Mouse (Mus musculus): ENCODE measurements at regions not wholly inside any gene's neighbourhood (a gene's known extent, or its start where the extent isn't known, plus 50 kb on each side); places are given as distances from the start of the nearest gene placed in this dataset.

GRCm38 (mm10) chr5:112195667-112196066 is 56.7 kb downstream of the Cryba4 start:
- intact Hi-C loops (cut with DNase I): no loop called here
- no peak for DNase-seq (ENCODE audit: extremely low spot score in 1 of 2, low spot score in 2 of 2)
